Comparison of ENCODE assay signal across 11 mouse cellular contexts in the genomic region with DNA sequence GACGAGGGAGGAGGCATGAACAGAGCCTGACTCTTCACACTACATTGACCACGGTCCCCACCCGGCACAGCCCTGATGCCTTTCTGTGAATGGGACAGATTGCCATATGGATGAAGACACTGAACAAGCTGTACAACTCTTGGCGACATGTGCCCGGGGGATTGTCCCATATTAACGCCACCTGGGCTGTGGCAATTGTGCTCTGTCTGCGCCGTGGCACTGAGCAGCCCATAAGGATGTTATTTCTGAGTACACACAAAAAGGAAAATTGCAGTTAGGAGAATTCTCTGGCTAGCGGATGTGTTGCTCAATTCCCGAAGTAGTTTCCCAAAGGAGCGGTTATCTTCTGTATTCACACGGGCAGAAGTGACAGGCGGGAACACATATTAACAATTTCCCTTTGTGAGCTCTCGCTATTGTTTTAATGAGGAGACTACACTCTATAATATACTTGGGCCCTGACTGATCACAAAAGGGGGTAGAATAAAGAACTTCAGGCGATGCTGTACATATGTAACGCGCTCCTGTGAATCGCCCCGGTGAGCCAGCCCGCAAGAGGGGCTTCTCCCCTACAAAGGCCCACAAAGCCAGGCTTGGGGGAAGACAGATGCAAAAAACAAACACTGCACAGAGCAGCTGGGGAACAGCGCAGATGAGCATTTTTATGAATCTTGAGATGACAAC.
DNase-seq lines count a peak whose midpoint lies in the region; ATAC-seq and TF ChIP-seq lines count a peak whose summit lies in the region.
"Had no signal": no experiment of that assay in that cellular context is flagged by ENCODE, and none has a peak within 500 bp of the region (broad histone marks: within the 10 kb centered on the region; RNA-seq: fewer than 3 reads in every experiment).

No protein-coding gene starts in this region.

- no peak overlapping the region for H3K4me3 ChIP-seq in cerebellum, adult 2 months (replicated peaks; ENCODE audit: insufficient read depth, low read depth, low read length)
- H3K4me3 ChIP-seq in forebrain, embryonic 16.5 days (replicated peaks; ENCODE audit: low read length), result no peak overlapping the region
- no peak overlapping the region for H3K4me3 ChIP-seq in midbrain, embryonic 15.5 days
- H3K4me3 ChIP-seq: limb, embryonic 10.5 days; myocyte; stomach, embryonic 15.5 days had no signal

- ATAC-seq in forebrain, embryonic 16.5 days, result peak; percentile 39
- ATAC-seq in midbrain, embryonic 15.5 days (replicated peaks), result peak; percentile 55; the same call in 1 of the 2 replicates

- H3K9ac ChIP-seq in forebrain, embryonic 16.5 days (replicated peaks; ENCODE audit: low read depth, low read length), result no peak overlapping the region; the same call in 1 of the 2 replicates
- no peak overlapping the region; the same call in 1 of the 2 replicates for H3K9ac ChIP-seq in midbrain, embryonic 15.5 days
- H3K9ac ChIP-seq: stomach, embryonic 15.5 days had no signal

- no peaks in the 10 kb centered on the region for H3K36me3 ChIP-seq in forebrain, embryonic 16.5 days (ENCODE audit: control insufficient read depth, insufficient read depth)
- H3K36me3 ChIP-seq in midbrain, embryonic 15.5 days (replicated peaks), result no peaks in the 10 kb centered on the region
- H3K36me3 ChIP-seq: limb, embryonic 10.5 days; stomach, embryonic 15.5 days had no signal

- H3K27ac ChIP-seq in cerebellum, adult 2 months (ENCODE audit: insufficient read depth, low read length), result no peak overlapping the region
- peak overlapping the region; percentile 31; the same call in 1 of the 2 replicates for H3K27ac ChIP-seq in forebrain, embryonic 16.5 days (ENCODE audit: low read length)
- no peak overlapping the region for H3K27ac ChIP-seq in midbrain, embryonic 15.5 days
- H3K27ac ChIP-seq: limb, embryonic 10.5 days; stomach, embryonic 15.5 days had no signal

- H3K27me3 ChIP-seq in cerebellum, adult 2 months (ENCODE audit: control insufficient read depth, insufficient read depth, low read length), result no peaks in the 10 kb centered on the region
- H3K27me3 ChIP-seq in forebrain, embryonic 16.5 days (replicated peaks; ENCODE audit: control insufficient read depth, insufficient read depth, low read length), result no peaks in the 10 kb centered on the region
- H3K27me3 ChIP-seq in midbrain, embryonic 15.5 days (replicated peaks), result no peaks in the 10 kb centered on the region
- H3K27me3 ChIP-seq: stomach, embryonic 15.5 days had no signal

- H3K4me1 ChIP-seq in cerebellum, adult 2 months (ENCODE audit: control insufficient read depth, insufficient read depth, low read length), result no peaks in the 10 kb centered on the region; the same call in 1 of the 2 replicates
- H3K4me1 ChIP-seq in forebrain, embryonic 16.5 days (replicated peaks; ENCODE audit: control insufficient read depth, insufficient read depth, low read length), result peaks cover 19% of the 10 kb centered on the region
- peaks cover 20% of the 10 kb centered on the region for H3K4me1 ChIP-seq in midbrain, embryonic 15.5 days

- H3K9me3 ChIP-seq in forebrain, embryonic 16.5 days (ENCODE audit: control insufficient read depth, low read length), result no peaks in the 10 kb centered on the region
- no peaks in the 10 kb centered on the region for H3K9me3 ChIP-seq in midbrain, embryonic 15.5 days
- H3K9me3 ChIP-seq: limb, embryonic 10.5 days; stomach, embryonic 15.5 days had no signal

- peak; percentile 34 for DNase-seq in layer of hippocampus, adult 9-11 months
- DNase-seq in layer of hippocampus, adult 8-10 months (ENCODE audit: low spot score in 2 of 2), result no peak
- peak; percentile 16 to 32 for DNase-seq in cerebellum, adult 2 months
- DNase-seq in spleen, adult 18-20 months, result no peak
- DNase-seq in adrenal gland, adult 18-20 months (ENCODE audit: low spot score in 2 of 2), result no peak
- DNase-seq in urinary bladder, adult 18-20 months (ENCODE audit: low spot score in 2 of 2), result no peak

- TF ChIP-seq CTCF in cerebellum, adult 2 months (IDR thresholded peaks at IDR 0.05; ENCODE audit: borderline replicate concordance, insufficient read depth, low read depth, low read length), result no peak

- 29% methylated on average over 21 of the region's 21 CpGs for WGBS in cerebellum, adult 2 months
- 20% methylated on average over 21 of the region's 21 CpGs for WGBS in forebrain, embryonic 16.5 days
- 19% methylated on average over 21 of the region's 21 CpGs for WGBS in midbrain, embryonic 15.5 days

- no peak for TF ChIP-seq POLR2A in cerebellum, adult 2 months (IDR thresholded peaks at IDR 0.05; ENCODE audit: borderline replicate concordance, insufficient read depth, low read length)

- peak overlapping the region; percentile 12 for H3K4me2 ChIP-seq in forebrain, embryonic 16.5 days (ENCODE audit: low read length)
- peak overlapping the region; percentile 9 for H3K4me2 ChIP-seq in midbrain, embryonic 15.5 days
- H3K4me2 ChIP-seq: stomach, embryonic 15.5 days had no signal

Comparison
In these comparisons a context has a peak if more than half of its experiments do, and no peak if none do; other contexts are left out.
1. DNase-seq: peak in layer of hippocampus, adult 9-11 months (single experiment) and cerebellum, adult 2 months (2 of 2); none in layer of hippocampus, adult 8-10 months (0 of 2), spleen, adult 18-20 months (0 of 2), adrenal gland, adult 18-20 months (0 of 2) and urinary bladder, adult 18-20 months (0 of 2).